Mouse (Mus musculus) adipocyte (in vitro differentiated cells): ENCODE data around the gene Tnp2.
"Not testable (repeated sequence)": the region's sequence is repeated elsewhere in the genome, so short reads cannot be mapped to it uniquely, and the experiment has no call there.

Source experiments
- DNase-seq: peaks from one replicate; pipeline ENCODE4 v3.0.0-alpha.2; 2016; ENCODE audit warnings: low spot score

The Tnp2 gene

DNA sequence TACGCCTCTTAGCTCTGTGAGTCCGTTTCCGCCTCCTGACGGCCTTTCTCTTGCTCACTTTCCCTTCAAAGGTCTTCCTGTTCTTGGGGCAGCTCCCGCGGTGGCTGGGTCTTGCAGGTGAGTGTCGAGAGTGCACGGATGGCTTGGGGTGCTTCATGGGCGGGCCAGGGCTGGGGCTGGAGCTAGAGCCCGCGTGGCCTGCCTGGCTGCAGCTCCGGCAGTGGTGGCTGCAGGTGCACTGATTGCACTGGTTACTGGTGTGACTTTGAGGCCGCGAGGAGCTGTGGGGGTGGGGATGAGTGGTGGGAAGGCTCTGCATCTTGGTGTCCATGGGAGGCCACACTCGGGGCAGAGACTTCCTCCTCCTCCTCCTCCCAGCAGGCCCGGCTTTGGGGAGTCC is at the start of gene Tnp2:
Gene Tnp2 (minus strand): TSS at position 390 of the 400 bp plus-strand sequence.
- DNase-seq, result no peak

DNA sequence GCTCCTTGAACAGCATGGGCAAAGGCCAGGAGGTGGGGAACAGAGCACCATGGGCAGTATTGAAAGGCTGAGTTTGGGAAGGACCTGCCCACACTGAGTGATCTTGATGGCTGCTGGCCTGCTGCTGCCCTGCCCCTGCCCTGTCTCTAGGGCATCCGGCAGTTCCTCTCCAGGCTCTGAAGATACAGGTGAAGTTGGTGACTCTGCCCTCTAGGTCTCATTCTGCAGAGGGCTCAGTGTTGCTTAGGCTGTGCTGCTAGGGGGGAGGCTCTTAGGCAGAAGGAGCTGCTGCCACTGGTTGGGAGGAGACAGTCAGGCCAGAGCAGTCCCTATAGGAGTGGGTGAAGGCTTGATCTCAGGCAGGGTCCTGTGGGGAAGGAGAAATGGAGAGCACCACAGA is 49.4 kb upstream of the Tnp2 start:
- DNase-seq, result no peak

DNA sequence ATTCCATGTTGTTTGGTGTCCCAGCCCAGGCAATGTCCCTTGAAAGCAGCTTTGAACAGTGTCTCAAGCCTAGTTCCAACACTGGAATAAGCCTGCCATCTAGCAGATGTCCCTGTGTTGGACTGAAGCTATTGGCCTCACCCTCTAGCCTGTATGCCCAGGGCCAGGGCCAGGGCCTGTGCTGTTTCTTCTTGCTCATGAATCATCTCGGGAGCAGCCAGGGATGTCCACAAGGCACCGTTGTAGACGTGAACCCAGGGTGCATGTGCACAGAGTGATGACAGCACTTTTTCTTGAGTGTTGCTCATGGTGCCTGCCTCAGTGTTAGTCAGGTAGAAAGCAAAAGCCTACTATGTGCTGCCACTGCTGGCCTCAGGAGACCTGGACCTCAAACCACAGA is 48.8 kb upstream of the Tnp2 start:
- DNase-seq, result peak; percentile 50

DNA sequence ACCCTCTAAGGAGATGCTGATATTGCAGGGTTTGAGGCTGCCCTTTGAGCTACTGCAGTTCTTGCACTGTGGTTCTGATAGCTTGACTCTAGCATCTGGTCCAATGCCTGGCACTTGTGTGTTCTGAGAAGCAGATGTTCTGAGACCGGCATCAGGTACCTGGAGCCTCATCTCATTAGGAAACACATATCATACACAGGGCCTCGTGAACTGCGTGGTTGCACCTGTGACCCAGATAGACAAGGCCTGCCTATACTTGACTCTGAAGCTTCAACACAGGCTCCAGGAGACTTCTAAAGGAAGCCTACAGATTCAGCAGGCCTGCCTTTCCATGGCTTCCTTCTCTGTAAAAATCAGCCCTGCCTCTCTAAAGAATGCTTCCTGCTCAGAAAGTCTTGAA is 47.9 kb upstream of the Tnp2 start:
- no peak for DNase-seq

DNA sequence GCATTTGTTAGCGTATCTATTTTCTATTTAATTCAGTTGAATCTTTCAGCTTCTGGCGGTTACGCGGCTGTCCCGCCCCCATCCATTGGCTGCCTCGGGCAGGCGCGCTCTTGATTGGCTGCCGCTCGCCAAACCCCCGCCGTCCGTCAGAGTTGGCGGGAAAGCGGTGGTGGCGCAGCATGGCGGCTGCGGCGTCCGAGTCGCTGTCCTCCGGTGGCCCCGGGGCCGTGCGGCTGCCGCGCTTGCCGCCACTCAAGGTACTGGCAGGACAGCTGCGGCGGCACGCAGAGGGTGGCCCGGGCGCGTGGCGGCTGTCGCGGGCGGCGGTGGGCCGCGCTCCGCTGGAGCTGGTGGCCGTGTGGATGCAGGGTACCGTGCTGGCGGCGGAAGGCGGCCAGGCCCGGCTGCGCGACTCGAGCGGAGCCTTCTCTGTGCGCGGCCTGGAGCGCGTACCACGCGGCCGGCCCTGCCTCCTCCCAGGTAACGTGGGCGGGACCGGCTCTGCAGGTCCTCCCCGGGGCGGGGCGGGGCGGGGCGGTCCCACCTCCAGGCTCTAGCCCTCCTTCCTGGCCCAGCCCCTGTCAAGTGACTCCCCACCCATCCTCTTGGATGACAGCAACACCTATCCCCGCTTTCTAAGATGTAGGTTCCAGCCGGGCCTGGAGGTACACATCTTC is 46.6 kb upstream of the Tnp2 start, which contains the start of gene Rmi2:
Gene Rmi2 (plus strand): TSS at position 149 of the 677 bp plus-strand sequence.
- peak; percentile 78 for DNase-seq

DNA sequence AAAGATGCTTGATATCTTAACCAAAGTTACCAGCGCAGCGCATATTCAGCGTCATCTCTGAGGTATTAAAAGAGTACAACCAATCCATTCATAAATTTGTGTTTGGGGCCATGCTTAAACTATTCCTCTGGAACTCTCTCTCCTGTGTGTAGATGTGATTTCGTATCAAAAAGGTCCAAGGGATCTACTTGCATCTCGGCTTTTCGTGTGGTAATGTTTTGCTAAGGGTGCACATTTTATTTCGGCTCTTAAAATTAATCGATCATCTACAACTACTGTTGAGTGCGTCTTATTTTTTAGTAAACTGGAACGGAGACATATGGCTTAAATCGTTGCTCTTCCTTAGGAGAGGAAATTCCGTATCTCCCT is 46.1 kb upstream of the Tnp2 start:
- no peak for DNase-seq

DNA sequence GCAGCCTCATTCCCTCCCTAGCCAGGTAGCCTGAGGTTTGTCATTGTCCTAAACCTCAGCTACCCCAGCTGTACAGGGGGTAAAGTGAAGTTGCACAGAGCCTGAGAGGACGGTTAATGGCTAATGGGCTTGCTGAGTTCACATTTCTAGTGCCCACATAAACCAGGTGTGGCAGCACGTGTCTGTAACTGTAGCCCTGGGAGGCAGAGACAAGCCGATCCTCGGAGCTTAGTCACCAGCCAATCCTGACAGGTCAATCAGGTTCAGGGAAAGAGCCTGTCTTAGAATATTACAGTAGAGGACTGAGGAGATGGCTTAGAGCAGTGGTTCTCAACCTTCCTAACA is 40.0 kb upstream of the Tnp2 start:
- no peak for DNase-seq

DNA sequence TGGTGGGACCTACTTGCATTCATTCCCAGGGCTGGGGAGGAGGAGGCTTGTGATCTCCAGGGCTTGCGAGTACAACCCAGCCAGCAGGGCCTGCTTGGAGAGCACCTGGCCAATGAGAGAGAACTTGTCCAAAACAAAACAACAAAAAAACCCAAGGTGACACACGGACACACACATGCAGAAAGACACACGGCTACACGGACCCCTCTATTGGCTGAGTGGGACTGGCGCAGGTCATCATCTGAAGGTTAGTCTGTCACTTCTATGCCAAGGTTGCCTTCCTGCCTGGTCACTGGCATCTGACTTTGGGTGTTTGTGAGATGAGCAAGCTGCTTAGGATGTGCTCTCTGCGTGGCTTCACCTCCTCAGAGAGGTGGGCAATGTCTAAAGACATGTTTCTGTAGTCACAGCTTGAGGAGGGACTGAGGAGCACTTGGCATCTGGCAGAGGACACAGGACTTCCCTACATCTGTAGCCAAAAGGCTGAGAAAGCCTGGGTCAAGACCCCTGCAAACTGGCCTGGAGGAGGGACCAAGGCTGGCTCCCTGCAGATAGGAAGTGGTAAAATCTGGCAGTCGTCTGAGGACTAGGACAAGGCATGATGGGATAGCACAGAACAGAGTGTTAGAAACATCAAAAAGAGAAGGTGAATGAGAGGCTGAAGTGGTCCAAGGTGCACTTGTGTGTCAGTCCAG is 39.5 kb upstream of the Tnp2 start:
- no peak for DNase-seq

DNA sequence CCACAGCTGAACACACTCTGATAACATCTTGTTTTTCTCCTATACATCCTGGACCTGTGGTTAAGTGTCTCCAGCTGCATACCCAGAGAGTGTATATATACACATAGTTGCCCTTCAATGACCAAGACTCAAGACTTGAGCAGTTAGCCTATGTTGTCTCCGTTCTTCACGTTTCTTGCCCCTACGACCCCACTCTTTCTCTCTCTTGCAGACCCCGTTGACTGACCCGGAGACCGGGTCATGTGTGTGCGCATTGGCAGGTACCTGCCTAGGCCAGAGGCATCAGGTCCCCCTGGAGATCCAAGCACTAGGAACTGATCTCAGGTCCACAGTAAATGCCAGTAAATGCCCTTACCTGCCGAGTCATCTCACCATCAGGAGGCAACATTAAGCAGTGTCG is 38.8 kb upstream of the Tnp2 start:
- DNase-seq, result no peak

DNA sequence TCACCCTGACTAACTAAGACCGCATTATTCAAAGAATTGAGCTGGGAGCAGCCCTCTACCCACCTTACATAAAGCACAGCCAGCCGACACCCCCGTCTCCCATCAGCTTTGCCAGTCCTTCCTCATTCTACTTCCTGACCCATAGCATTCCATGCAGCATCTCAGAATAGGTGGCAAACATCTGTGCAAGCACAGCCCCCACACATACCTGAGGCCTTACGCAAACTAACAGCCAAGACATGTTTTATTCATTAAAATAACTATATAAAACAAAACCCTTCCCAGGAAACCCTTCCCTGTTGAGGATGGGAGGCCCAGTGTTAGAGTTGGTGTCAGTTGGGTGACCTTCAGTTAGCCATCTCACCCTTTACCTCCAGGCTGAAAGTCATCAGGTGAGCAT is 37.4 kb upstream of the Tnp2 start:
- no peak for DNase-seq

DNA sequence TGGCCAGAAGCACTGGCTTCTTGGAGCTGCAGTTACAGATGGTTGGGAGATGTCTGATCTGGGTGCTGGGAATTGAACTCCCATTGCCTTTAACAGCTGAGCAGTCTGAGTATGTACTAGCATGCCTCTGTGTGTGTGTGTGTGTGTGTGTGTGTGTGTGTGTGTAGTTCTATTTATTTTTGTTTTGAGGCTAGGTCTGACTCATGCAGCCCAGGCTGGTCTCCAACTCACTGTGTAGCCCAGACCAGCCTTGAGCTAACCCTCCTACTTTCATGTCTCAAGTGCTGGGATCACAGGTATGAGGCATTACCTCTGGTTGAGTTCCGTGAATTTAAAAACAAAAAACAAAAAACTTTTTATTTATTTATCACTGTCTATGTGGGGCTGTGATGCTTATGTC is 36.1 kb upstream of the Tnp2 start:
- DNase-seq, result no peak

DNA sequence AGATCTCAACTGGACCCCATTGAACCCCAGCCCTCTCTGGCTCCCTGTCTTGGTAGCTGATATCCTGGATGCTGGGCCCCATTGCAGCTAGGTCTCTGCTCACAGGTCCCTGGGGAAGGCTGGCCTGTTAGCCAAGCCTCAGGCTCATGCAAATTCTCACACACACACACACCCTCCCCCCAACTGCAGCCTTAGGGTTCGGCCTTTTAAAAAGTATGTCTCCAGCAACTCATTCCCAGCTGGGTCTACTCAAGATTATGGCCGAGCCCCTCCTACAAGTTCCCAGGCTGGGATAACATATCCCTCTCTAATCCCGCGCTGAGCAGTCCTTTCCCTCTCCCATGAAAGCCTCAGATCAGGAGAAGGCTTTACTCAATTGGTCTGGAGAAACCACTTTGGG is 32.9 kb upstream of the Tnp2 start:
- DNase-seq, result no peak

DNA sequence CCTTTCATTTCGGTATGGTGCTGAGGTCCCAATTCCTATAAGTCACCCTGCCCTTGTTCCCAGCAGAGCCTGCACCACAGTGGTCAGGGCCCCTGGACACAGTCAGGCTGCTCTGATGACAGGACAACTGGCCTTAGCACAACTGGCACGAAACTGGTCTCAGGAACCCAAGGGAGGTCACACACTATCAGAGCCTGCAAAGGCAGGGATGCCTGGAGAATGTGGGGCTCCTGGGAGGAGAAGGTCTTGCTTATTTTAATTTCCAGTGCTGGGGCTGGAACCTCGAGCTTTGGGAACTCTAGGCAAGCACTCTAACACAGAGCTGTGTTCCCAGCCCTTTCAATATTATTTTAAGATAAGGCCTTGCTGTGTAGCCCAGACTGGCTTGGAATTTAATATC is 31.5 kb upstream of the Tnp2 start:
- DNase-seq, result no peak

DNA sequence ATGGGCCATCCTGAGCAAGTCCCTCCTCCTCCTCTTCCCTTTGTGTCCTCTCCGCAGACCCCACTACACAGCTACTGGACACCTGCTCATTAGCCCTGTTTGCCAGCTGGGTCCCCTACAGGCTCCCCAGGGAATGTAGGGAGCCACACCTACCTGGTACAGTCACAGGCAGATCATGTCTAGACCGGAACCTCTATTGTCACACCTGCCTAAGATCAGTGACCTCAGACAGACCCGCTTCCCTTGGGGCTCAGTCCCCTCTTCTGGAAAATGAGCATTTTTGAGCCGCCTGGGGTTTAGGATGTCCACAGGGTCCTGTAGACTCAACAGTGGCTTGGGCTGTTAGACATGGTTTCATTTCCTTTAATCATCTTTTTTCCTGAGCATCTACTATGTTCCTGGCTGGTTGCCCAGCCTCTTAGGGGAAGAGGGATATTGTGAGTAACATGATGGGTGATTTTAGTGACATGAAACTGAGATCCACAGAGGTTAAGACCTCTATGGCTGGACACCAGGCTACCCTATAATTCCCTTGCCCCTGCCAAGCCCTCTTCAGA is 30.2 kb upstream of the Tnp2 start:
- no peak for DNase-seq

DNA sequence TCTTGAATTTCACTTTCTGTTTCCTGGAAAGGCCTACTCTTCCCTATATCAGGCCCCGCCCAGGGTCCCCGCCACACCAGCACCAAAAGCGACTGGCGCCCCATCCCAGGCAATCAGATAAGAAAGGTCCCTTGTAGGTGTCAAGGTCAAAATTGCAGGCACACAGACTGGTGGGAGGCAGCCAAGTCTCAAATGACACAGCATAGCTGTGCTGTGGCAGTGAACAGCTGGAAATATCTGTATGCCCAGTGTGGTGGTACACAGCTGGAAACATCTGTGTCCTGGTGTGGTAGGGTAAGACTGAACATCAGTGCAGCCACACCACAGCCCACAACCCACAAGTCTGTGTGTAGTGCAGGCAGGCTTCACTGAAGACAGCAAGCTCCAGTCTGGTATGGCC is 26.4 kb upstream of the Tnp2 start:
- DNase-seq, result no peak

DNA sequence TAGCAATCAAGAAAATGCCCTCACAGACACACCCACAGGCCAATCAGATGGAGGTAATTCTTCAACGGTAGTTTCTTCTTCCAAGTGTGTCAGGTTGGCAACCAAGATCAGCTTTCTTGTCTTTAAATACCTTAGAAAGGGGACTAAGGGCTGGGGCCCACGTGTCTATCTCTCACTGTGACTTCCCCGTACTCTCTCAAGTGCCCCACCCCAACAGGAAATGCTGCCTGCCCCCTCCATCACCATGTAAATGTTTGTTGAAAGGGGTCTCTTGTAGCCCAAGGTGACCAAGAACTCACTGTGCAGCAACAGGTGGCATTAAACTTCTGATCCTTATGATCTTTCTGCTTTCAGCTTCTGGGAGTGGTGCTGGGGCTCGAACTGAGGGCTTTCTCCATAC is 25.3 kb upstream of the Tnp2 start:
- no peak for DNase-seq

DNA sequence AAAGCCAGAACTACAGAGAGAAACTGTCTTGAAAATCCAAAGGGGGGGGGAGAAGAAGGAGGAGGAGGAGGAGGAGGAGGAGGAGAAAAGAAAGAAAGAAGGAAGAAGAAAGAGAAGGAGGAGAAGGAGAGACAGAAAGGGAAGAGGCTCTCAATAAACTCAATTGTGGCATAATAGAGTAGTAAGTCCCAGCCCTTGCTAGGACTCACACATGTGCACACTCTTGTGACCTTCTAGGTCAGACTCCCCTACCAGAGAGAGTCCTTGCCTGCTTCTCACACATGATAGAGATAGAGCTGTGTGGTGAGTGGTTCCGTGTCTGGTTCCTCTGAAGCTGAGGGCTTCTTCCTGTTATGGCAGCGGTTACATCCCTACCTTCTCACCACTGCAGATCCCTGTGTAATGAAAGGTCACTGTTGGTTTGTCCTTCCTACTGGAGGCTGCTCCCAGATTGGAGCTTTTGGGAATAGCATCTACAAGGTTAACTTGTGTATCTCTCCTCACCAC is 24.5 kb upstream of the Tnp2 start, which contains the start of gene Gm11172:
Gene Gm11172 (plus strand): TSS at position 51 of the 507 bp plus-strand sequence.
- no peak for DNase-seq

DNA sequence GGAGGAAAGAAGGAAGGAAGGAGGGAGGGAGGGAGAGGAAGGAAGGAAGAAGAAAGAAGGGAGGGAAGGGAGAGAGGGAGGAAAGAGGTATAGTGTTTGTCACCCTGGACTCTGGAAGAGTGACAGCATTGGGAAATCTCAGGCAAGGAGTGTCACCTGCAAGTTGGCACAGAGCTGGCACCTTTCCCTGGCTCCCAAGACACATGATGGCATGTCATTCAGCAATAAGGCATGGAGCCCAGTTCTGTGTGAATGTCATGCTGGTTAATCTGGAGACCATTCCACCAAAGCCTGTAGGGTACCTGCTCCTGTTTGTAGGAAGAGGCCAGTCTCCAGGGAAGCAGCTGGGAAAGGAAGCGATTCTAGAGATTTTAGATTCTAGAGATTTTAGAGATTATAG is 21.9 kb upstream of the Tnp2 start:
- DNase-seq, result no peak

DNA sequence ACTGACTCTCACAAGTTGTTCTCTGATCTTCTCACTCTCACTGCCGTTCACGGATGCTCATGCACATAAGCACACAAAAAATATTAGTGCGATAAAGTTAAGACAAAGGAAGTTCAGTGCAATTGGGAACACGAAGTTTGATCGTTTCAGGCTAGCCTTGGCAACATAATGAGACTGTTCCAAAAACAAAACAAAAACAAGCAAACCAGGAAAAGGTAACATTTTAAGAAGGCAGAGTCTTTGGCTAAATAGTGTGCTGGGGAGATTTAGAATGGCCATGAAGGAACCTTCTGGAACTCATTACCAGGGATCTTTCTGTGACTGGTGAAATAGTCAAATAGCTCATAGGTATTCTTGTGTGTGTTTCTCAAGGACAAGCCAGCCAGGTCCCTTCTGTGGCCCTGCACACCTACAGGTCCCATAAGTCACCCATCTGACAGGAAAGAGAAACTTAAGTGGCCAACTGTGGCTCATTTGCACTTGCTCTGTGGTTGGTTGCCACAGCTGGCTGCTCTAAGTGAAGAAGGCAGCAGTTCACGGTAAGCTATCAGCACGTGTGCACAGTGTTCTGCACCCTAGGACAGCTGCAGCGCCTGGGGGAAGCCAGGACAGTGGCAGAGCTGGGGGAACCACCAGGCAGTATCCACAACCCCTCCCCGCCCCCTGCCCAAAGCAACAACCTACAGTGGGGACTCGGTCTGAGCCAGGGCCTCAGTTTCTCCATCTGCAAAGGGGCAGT is 17.5 kb upstream of the Tnp2 start, which contains the start of gene Prm1:
Gene Prm1 (minus strand): TSS at position 51 of the 739 bp plus-strand sequence.
- no peak for DNase-seq

DNA sequence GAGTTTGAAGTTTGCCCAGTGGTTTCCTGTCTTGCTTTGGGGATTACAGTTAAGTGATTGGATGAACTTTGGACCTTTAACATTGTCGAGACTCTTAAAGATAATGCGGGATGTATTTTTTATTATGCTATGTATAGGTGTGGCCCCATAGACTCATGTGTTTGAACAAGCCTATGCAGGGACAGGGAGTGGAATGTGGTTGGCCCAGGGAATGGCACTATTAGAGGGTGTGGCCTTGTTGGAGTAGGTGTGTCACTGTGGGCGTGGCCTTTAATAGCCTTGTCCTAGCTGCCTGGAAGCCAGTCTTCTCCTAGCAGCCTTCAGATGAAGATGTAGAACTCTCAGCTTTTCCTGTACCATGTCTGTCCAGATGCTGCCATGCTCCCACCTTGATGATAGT is 14.0 kb upstream of the Tnp2 start:
- DNase-seq, result not testable (repeated sequence)

DNA sequence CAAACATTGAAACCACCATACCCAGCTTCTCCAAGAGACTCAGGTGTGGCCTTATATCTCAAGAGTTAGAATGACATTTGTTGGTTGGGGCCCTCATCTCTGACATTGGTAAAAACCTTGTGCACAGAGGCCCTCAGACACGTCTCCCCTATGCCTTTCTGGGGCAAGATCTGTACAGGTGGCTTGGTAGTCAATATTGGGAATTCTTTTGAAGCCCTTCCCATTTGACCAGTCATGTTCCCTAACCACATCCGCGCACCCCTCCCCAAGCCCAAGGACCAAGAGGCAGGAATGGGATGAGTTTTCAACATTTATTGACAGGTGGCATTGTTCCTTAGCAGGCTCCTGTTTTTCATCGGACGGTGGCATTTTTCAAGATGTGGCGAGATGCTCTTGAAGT is 7.6 kb upstream of the Tnp2 start, which contains the start of gene Prm2:
Gene Prm2 (minus strand): TSS at position 101 of the 400 bp plus-strand sequence.
- no peak for DNase-seq

DNA sequence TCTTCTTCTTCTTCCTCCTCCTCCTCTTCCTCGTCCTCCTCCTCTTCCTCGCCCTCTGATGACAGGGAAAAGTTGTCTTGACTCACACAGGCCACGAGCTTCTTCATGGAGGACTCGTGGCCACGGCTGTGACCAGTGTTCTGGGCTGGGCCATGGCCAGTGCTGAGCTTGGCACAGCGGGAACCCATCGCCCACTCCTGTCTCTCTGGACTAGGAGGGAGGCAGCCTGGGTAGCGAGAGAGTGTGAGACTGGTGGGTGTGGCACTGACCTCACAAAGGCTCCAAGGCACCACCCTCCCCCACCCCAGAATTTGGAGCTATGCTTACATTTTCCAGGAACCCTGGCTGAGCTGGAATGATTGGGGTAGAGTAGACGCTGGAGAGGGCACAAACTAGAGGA is 2.2 kb upstream of the Tnp2 start, which contains the start of gene Prm3:
Gene Prm3 (minus strand): TSS at position 213 of the 400 bp plus-strand sequence.
- DNase-seq, result no peak
